7 mouse cellular contexts compared by ENCODE assay signal in genomic region chr10:25359959-25360811, GRCm38 (mm10). TPM values are rescaled to one million over a fixed set of nuclear protein-coding genes. Genes with fewer than 3 reads are reported as not detected.
DNase-seq lines count a peak whose midpoint lies in the region; ATAC-seq and TF ChIP-seq lines count a peak whose summit lies in the region.

No protein-coding gene starts in this region.

- peaks cover 19% of the 10 kb centered on the region for H3K4me1 ChIP-seq in E14TG2a.4 (replicated peaks; ENCODE audit: low read depth, low read length)
- H3K4me1 ChIP-seq in embryonic facial prominence, embryonic 14.5 days (ENCODE audit: control insufficient read depth, insufficient read depth, low read length), result peaks cover 19% of the 10 kb centered on the region; the same call in 1 of the 2 replicates
- peaks cover 16% of the 10 kb centered on the region for H3K4me1 ChIP-seq in limb, embryonic 11.5 days (ENCODE audit: control insufficient read depth, insufficient read depth, low read length)
- peaks cover 10% of the 10 kb centered on the region; the same call in 1 of the 2 replicates for H3K4me1 ChIP-seq in midbrain, embryonic 12.5 days
- H3K4me1 ChIP-seq in stomach, embryonic 15.5 days, result 0 out of 2 replicates have a peak, but pooled peaks cover 10% of the 10 kb centered on the region

- ATAC-seq in embryonic facial prominence, embryonic 14.5 days (ENCODE audit: low read depth), result no peak; the same call in none of the 2 replicates
- ATAC-seq in limb, embryonic 11.5 days (ENCODE audit: insufficient number of reproducible peaks, low FRiP score, low TSS enrichment, low read depth), result peak; percentile 5; the same call in 1 of the 2 replicates
- ATAC-seq in midbrain, embryonic 12.5 days (ENCODE audit: low FRiP score, low read depth), result peak; percentile 70
- peak; percentile 24 for ATAC-seq in stomach, embryonic 15.5 days (ENCODE audit: insufficient read depth, low FRiP score, low read depth)

- TF ChIP-seq CTCF in E14TG2a.4 (conservative IDR thresholded peaks at IDR 0.05; ENCODE audit: low read length), result no peak

- peak; percentile 47 for DNase-seq in adipocyte (ENCODE audit: low spot score)
- peak; percentile 41 for DNase-seq in embryonic facial prominence, embryonic 14.5 days (ENCODE audit: low spot score)
- DNase-seq in heart, postnatal 36 days, result peak; percentile 45 to 55
- DNase-seq in limb, embryonic 11.5 days (ENCODE audit: low spot score), result peak; percentile 54

- intact Hi-C loops in heart, postnatal 36 days (cut with DNase I), result loop anchor here (1.0 to 5.0 kb wide), 7 partner anchors 25 to 129 kb away; no protein-coding TSS in a partner anchor

- H3K9me3 ChIP-seq in E14TG2a.4 (ENCODE audit: low read length), result no peaks in the 10 kb centered on the region
- no peaks in the 10 kb centered on the region for H3K9me3 ChIP-seq in embryonic facial prominence, embryonic 14.5 days (ENCODE audit: control insufficient read depth, low read length)
- H3K9me3 ChIP-seq in limb, embryonic 11.5 days (ENCODE audit: control insufficient read depth, low read length), result no peaks in the 10 kb centered on the region
- H3K9me3 ChIP-seq in midbrain, embryonic 12.5 days, result no peaks in the 10 kb centered on the region
- H3K9me3 ChIP-seq in stomach, embryonic 15.5 days, result no peaks in the 10 kb centered on the region

- H3K36me3 ChIP-seq in E14TG2a.4 (ENCODE audit: insufficient read depth, low read length), result peaks cover 3% of the 10 kb centered on the region
- no peaks in the 10 kb centered on the region for H3K36me3 ChIP-seq in embryonic facial prominence, embryonic 14.5 days (ENCODE audit: control insufficient read depth, insufficient read depth, low read length)
- no peaks in the 10 kb centered on the region for H3K36me3 ChIP-seq in limb, embryonic 11.5 days (ENCODE audit: control insufficient read depth, insufficient read depth, low read length)
- H3K36me3 ChIP-seq in midbrain, embryonic 12.5 days, result no peaks in the 10 kb centered on the region
- no peaks in the 10 kb centered on the region for H3K36me3 ChIP-seq in stomach, embryonic 15.5 days

- H3K9ac ChIP-seq in embryonic facial prominence, embryonic 14.5 days (ENCODE audit: low read depth, low read length), result peak overlapping the region; percentile 92
- H3K9ac ChIP-seq in limb, embryonic 11.5 days (ENCODE audit: low read length), result peak overlapping the region; percentile 92
- H3K9ac ChIP-seq in midbrain, embryonic 12.5 days (replicated peaks), result peak overlapping the region; percentile 94
- H3K9ac ChIP-seq in stomach, embryonic 15.5 days, result peak overlapping the region; percentile 83

- H3K4me3 ChIP-seq in E14TG2a.4 (replicated peaks; ENCODE audit: low read length), result peak overlapping the region; percentile 92
- H3K4me3 ChIP-seq in embryonic facial prominence, embryonic 14.5 days (ENCODE audit: low read depth, low read length), result peak overlapping the region; percentile 88
- peak overlapping the region; percentile 86 for H3K4me3 ChIP-seq in limb, embryonic 11.5 days (ENCODE audit: low read depth, low read length)
- peak overlapping the region; percentile 92 for H3K4me3 ChIP-seq in midbrain, embryonic 12.5 days
- peak overlapping the region; percentile 79 for H3K4me3 ChIP-seq in stomach, embryonic 15.5 days (replicated peaks)

- 0% methylated on average over 30 of the region's 84 CpGs for WGBS in embryonic facial prominence, embryonic 14.5 days
- WGBS in limb, embryonic 11.5 days, result under 1% methylated on average over 58 of the region's 84 CpGs
- WGBS in midbrain, embryonic 12.5 days, result under 1% methylated on average over 52 of the region's 84 CpGs
- WGBS in stomach, embryonic 15.5 days, result under 1% methylated on average over 74 of the region's 84 CpGs

- peak overlapping the region; percentile 81 for H3K4me2 ChIP-seq in embryonic facial prominence, embryonic 14.5 days (ENCODE audit: low read depth, low read length)
- H3K4me2 ChIP-seq in limb, embryonic 11.5 days (ENCODE audit: low read depth, severe bottlenecking), result peak overlapping the region; percentile 73
- peak overlapping the region; percentile 74 for H3K4me2 ChIP-seq in midbrain, embryonic 12.5 days (replicated peaks)
- H3K4me2 ChIP-seq in stomach, embryonic 15.5 days, result peak overlapping the region; percentile 76

- peaks cover 37% of the 10 kb centered on the region for H3K27me3 ChIP-seq in E14TG2a.4 (ENCODE audit: insufficient read depth, low read length)
- no peaks in the 10 kb centered on the region for H3K27me3 ChIP-seq in embryonic facial prominence, embryonic 14.5 days (replicated peaks; ENCODE audit: control insufficient read depth, insufficient read depth, low read length)
- H3K27me3 ChIP-seq in limb, embryonic 11.5 days (ENCODE audit: control insufficient read depth, insufficient read depth, low read length), result no peaks in the 10 kb centered on the region
- no peaks in the 10 kb centered on the region for H3K27me3 ChIP-seq in midbrain, embryonic 12.5 days
- H3K27me3 ChIP-seq in stomach, embryonic 15.5 days (replicated peaks), result no peaks in the 10 kb centered on the region

- peak overlapping the region; percentile 87 for H3K27ac ChIP-seq in embryonic facial prominence, embryonic 14.5 days (replicated peaks; ENCODE audit: low read depth, low read length)
- peak overlapping the region; percentile 89 for H3K27ac ChIP-seq in limb, embryonic 11.5 days (replicated peaks; ENCODE audit: low read depth, low read length)
- peak overlapping the region; percentile 61 for H3K27ac ChIP-seq in midbrain, embryonic 12.5 days (replicated peaks)
- H3K27ac ChIP-seq in stomach, embryonic 15.5 days, result peak overlapping the region; percentile 82

RNA-seq across cellular contexts. Expression of gene Epb41l2, which starts 0.6 kb away (rescaled TPM):
- 86.7 and 90.3 TPM in 2 replicates for polyA plus RNA-seq in embryonic facial prominence, embryonic 14.5 days (2014; fragmentation: Nextera tagmentation; extraction: Ambion mirVana)
- total RNA-seq in heart, postnatal 36 days (2021), result 10 to 100 TPM; 42.0 to 55.8 TPM
- polyA plus RNA-seq in limb, embryonic 11.5 days (2014; fragmentation: Nextera tagmentation; extraction: Ambion mirVana), result 91.6 and 97.2 TPM in 2 replicates
- 37.7 and 40.5 TPM in 2 replicates for polyA plus RNA-seq in midbrain, embryonic 12.5 days (2016; fragmentation: Nextera tagmentation; extraction: Ambion mirVana)
- 50.2 and 56.1 TPM in 2 replicates for polyA plus RNA-seq in stomach, embryonic 15.5 days (2015; fragmentation: Nextera tagmentation; extraction: Ambion mirVana)

RNA-seq across cellular contexts. Expression of gene Akap7, which starts 52.5 kb away (rescaled TPM):
- polyA plus RNA-seq in embryonic facial prominence, embryonic 14.5 days (2014; fragmentation: Nextera tagmentation; extraction: Ambion mirVana), result 17.5 and 19.3 TPM in 2 replicates
- total RNA-seq in heart, postnatal 36 days (2021), result 10 to 100 TPM; 53.2 to 68.6 TPM
- 17.9 and 22.2 TPM in 2 replicates for polyA plus RNA-seq in limb, embryonic 11.5 days (2014; fragmentation: Nextera tagmentation; extraction: Ambion mirVana)
- polyA plus RNA-seq in midbrain, embryonic 12.5 days (2016; fragmentation: Nextera tagmentation; extraction: Ambion mirVana), result 22.0 and 23.0 TPM in 2 replicates
- 29.1 and 30.9 TPM in 2 replicates for polyA plus RNA-seq in stomach, embryonic 15.5 days (2015; fragmentation: Nextera tagmentation; extraction: Ambion mirVana)
